Mouse (Mus musculus): ENCODE measurements around the gene Tmod1. TPM values are rescaled to one million over a fixed set of nuclear protein-coding genes. Genes with fewer than 3 reads are reported as not detected.

Gene Tmod1
- polyA plus RNA-seq, 2 experiments = 32.2 to 41.7 TPM

- 83% methylated on average over 6 of the region's 6 CpGs for WGBS (ENCODE audit: insufficient replicate concordance)
- no peak for TF ChIP-seq CTCF (IDR thresholded peaks at IDR 0.05; ENCODE audit: low read depth)
- no peak for TF ChIP-seq EP300 (IDR thresholded peaks at IDR 0.05; ENCODE audit: low read depth)
- Histone ChIP-seq H3K4me3 (ENCODE audit: insufficient read depth in 1 of 2, low read depth in 2 of 2, low read length in 2 of 2) (no peak overlapping the region), H3K9me3 (ENCODE audit: control insufficient read depth, low read length) (no peaks in the 10 kb centered on the region), H3K36me3 (replicated peaks; ENCODE audit: control insufficient read depth, insufficient read depth, low read depth) (peaks cover 42% of the 10 kb centered on the region), H3K4me1 (replicated peaks; ENCODE audit: control insufficient read depth in 2 of 2, insufficient read depth in 2 of 2, low read length in 1 of 2) (no peaks in the 10 kb centered on the region), H3K27me3 (ENCODE audit: control insufficient read depth, insufficient read depth, low read length) (no peaks in the 10 kb centered on the region), H3K4me2 (ENCODE audit: low read depth) (no peak overlapping the region), H3K27ac (no peak overlapping the region), H3K9ac (replicated peaks) (no peak overlapping the region)
- DNase-seq (ENCODE audit: low read depth in 3 of 3, low spot score in 3 of 3) (no peak), ATAC-seq (ENCODE audit: insufficient read depth) (no peak)
Measured at GRCm38 (mm10) chr4:46123358-46123757, 84.6 kb downstream of the Tmod1 start.

GRCm38 (mm10) chr4:46126541-46126940 is 87.8 kb downstream of the Tmod1 start:
- ATAC-seq (ENCODE audit: insufficient read depth) (no peak), DNase-seq (ENCODE audit: low read depth in 3 of 3, low spot score in 3 of 3) (peak; percentile 33 to 54 (median 38))
- no peak overlapping the region for H3K4me2 ChIP-seq (ENCODE audit: low read depth)
- no peak overlapping the region for H3K9ac ChIP-seq (replicated peaks)
- no peak overlapping the region for H3K27ac ChIP-seq
- H3K4me1 ChIP-seq (replicated peaks; ENCODE audit: control insufficient read depth in 2 of 2, insufficient read depth in 2 of 2, low read length in 1 of 2) = no peaks in the 10 kb centered on the region
- no peaks in the 10 kb centered on the region for H3K27me3 ChIP-seq (ENCODE audit: control insufficient read depth, insufficient read depth, low read length)
- 34% methylated on average over 2 of the region's 2 CpGs for WGBS (ENCODE audit: insufficient replicate concordance)
- no peak overlapping the region for H3K4me3 ChIP-seq (ENCODE audit: insufficient read depth in 1 of 2, low read depth in 2 of 2, low read length in 2 of 2)
- H3K36me3 ChIP-seq (replicated peaks; ENCODE audit: control insufficient read depth, insufficient read depth, low read depth) = peaks cover 32% of the 10 kb centered on the region
- H3K9me3 ChIP-seq (ENCODE audit: control insufficient read depth, low read length) = no peaks in the 10 kb centered on the region
- peak; percentile 96 for TF ChIP-seq CTCF (IDR thresholded peaks at IDR 0.05; ENCODE audit: low read depth)
- TF ChIP-seq EP300 (IDR thresholded peaks at IDR 0.05; ENCODE audit: low read depth) = no peak

GRCm38 (mm10) chr4:46129311-46130004 is 90.7 kb downstream of the Tmod1 start:
- H3K27me3 ChIP-seq (ENCODE audit: control insufficient read depth, insufficient read depth, low read length) = no peaks in the 10 kb centered on the region
- H3K4me1 ChIP-seq (replicated peaks; ENCODE audit: control insufficient read depth in 2 of 2, insufficient read depth in 2 of 2, low read length in 1 of 2) = no peaks in the 10 kb centered on the region
- H3K27ac ChIP-seq = no peak overlapping the region
- no peak overlapping the region for H3K4me2 ChIP-seq (ENCODE audit: low read depth)
- no peak for DNase-seq (ENCODE audit: low read depth in 3 of 3, low spot score in 3 of 3)
- TF ChIP-seq EP300 (IDR thresholded peaks at IDR 0.05; ENCODE audit: low read depth) (no peak), CTCF (IDR thresholded peaks at IDR 0.05; ENCODE audit: low read depth) (no peak)
- H3K9ac ChIP-seq (replicated peaks) = no peak overlapping the region
- no peak for ATAC-seq (ENCODE audit: insufficient read depth)
- H3K9me3 ChIP-seq (ENCODE audit: control insufficient read depth, low read length) = no peaks in the 10 kb centered on the region
- WGBS (ENCODE audit: insufficient replicate concordance) = 75% methylated on average over 8 of the region's 8 CpGs
- peaks cover 23% of the 10 kb centered on the region for H3K36me3 ChIP-seq (replicated peaks; ENCODE audit: control insufficient read depth, insufficient read depth, low read depth)
- H3K4me3 ChIP-seq (ENCODE audit: insufficient read depth in 1 of 2, low read depth in 2 of 2, low read length in 2 of 2) = no peak overlapping the region

GRCm38 (mm10) chr4:46130221-46130620 is 91.5 kb downstream of the Tmod1 start:
- TF ChIP-seq EP300 (IDR thresholded peaks at IDR 0.05; ENCODE audit: low read depth) (no peak), CTCF (IDR thresholded peaks at IDR 0.05; ENCODE audit: low read depth) (peak; percentile 89)
- Histone ChIP-seq H3K36me3 (replicated peaks; ENCODE audit: control insufficient read depth, insufficient read depth, low read depth) (peaks cover 16% of the 10 kb centered on the region), H3K4me3 (ENCODE audit: insufficient read depth in 1 of 2, low read depth in 2 of 2, low read length in 2 of 2) (no peak overlapping the region), H3K27ac (no peak overlapping the region), H3K4me2 (ENCODE audit: low read depth) (no peak overlapping the region), H3K9ac (replicated peaks) (no peak overlapping the region), H3K4me1 (replicated peaks; ENCODE audit: control insufficient read depth in 2 of 2, insufficient read depth in 2 of 2, low read length in 1 of 2) (no peaks in the 10 kb centered on the region), H3K9me3 (ENCODE audit: control insufficient read depth, low read length) (no peaks in the 10 kb centered on the region), H3K27me3 (ENCODE audit: control insufficient read depth, insufficient read depth, low read length) (no peaks in the 10 kb centered on the region)
- no peak for ATAC-seq (ENCODE audit: insufficient read depth)
- peak in 2 of 3 experiments; percentile 40 for DNase-seq (ENCODE audit: low read depth in 3 of 3, low spot score in 3 of 3)
- WGBS (ENCODE audit: insufficient replicate concordance) = 58% methylated on average over 3 of the region's 3 CpGs

GRCm38 (mm10) chr4:46131791-46132190 is 93.1 kb downstream of the Tmod1 start:
- H3K36me3 ChIP-seq (replicated peaks; ENCODE audit: control insufficient read depth, insufficient read depth, low read depth) = peaks cover 8% of the 10 kb centered on the region
- WGBS (ENCODE audit: insufficient replicate concordance) = 84% methylated on average over 6 of the region's 6 CpGs

More at GRCm38 (mm10) chr4:46131791-46132190, 93.1 kb downstream of the Tmod1 start:
- no peak for TF ChIP-seq CTCF (IDR thresholded peaks at IDR 0.05; ENCODE audit: low read depth)
- TF ChIP-seq EP300 (IDR thresholded peaks at IDR 0.05; ENCODE audit: low read depth) = no peak
- Histone ChIP-seq H3K9me3 (ENCODE audit: control insufficient read depth, low read length) (no peaks in the 10 kb centered on the region), H3K27ac (no peak overlapping the region), H3K4me1 (replicated peaks; ENCODE audit: control insufficient read depth in 2 of 2, insufficient read depth in 2 of 2, low read length in 1 of 2) (0 out of 4 replicates have a peak, but pooled peaks cover 0 to 1% of the 10 kb centered on the region in 2 experiments), H3K4me2 (ENCODE audit: low read depth) (no peak overlapping the region), H3K4me3 (ENCODE audit: insufficient read depth in 1 of 2, low read depth in 2 of 2, low read length in 2 of 2) (no peak overlapping the region), H3K27me3 (ENCODE audit: control insufficient read depth, insufficient read depth, low read length) (no peaks in the 10 kb centered on the region), H3K9ac (replicated peaks) (no peak overlapping the region)
- DNase-seq (ENCODE audit: low read depth in 3 of 3, low spot score in 3 of 3) (no peak), ATAC-seq (ENCODE audit: insufficient read depth) (no peak)
